Mouse (Mus musculus) adrenal gland, postnatal 10 days (tissue): ENCODE results near the gene Tedc1. TPM values are rescaled to one million over a fixed set of nuclear protein-coding genes. Genes with fewer than 3 reads are reported as not detected.
"Not testable (repeated sequence)": the region's sequence is repeated elsewhere in the genome, so short reads cannot be mapped to it uniquely, and the experiment has no call there.

Experiments used
- DNase-seq: peaks from one replicate; pipeline ENCODE4 v3.0.0; 2021; ENCODE audit warnings: mixed read lengths
- total RNA-seq, 2 experiments: library from RNA; stranded (reverse); gene quantifications; 2 replicates each; pipeline ENCODE4 v1.2.3; 2021

Tedc1 gene
- total RNA-seq, 2 experiments from 2014 or later = 3.1 to 5.4 TPM

DNA sequence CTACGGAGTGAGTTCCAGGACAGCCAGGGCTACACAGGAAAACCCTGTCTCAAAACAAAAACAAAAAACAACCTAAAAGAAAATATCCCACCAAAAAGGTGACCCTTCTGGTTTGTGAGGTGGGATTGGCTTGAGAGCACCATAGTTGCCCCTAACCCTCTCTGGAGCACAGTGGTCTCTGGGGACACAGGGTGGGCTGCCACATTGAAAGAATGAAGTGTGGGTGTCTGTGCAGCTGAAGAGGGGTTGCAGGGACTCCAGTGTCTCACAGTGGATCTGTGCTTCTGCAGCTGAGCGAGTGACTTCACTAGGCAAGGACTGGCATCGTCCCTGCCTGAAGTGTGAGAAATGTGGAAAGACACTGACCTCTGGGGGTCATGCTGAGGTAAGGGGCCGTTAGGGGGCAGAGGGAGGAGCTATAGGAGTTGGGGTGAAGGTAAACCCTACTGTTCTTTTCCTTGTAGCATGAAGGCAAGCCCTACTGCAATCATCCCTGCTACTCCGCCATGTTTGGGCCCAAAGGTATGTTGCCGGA is 3.2 kb upstream of the Tedc1 start:
- no peak for DNase-seq

DNA sequence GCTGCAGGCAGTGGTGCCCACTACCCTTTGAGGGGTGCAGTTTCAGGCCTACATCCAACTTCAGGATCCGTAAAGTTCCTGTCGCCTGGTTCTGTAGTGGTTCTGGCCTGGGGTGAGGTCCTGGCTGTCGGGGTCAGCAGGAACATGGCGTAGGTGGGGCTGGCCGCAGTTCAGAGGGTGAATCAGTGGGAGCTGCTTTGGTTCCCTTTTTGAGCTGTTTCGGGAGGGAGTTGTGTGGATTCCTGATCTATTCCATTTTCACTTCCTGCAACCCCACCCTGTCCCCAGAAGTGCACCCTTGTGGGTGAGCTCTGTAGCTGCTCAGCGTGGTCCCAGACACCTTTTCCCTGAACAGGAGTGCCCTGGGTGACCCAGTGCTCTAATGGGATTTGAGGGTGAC is 2.2 kb upstream of the Tedc1 start:
- no peak for DNase-seq

- no peak for DNase-seq
Measured at GRCm38 (mm10) chr12:113154747-113155075, 1.5 kb upstream of the Tedc1 start.

DNA sequence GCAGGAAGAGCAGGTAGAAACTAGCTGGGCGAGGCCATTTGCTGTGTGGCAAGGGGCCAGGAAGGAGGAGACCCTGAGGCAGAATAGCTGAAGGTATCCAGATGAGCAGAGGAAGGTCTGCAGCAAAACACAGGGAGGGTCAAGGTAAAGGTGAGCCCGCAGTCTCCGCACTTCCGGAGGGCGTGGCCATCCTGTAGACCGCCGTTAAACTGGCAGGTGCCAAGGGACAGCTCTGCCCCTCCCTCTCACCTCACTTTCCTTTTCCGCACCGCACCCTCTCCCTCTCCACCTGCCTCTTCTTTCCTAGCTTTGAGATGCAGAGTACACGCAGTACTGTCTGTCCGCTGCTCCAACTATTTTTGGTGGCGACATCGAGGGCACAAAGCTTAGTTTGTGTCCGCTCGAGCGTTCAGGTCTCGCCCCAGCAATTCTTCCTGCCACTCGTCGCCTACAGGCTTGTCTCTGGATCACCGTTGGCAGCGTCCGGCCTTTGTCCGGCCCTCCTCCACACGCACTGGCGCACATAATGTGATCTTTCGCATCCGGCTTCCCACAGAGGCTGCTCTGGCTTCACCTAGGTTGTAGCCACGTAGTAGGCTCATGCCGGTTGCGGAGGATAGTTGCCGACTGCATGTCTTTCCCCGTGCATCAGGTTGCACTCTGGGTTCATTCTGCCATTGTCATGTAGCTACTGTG is 997 bp upstream of the Tedc1 start:
- DNase-seq = peak; percentile 67

GRCm38 (mm10) chr12:113156540-113156929 is 314 bp downstream of the Tedc1 start:
- no peak for DNase-seq

- no peak for DNase-seq
Measured at GRCm38 (mm10) chr12:113157002-113157401, 781 bp downstream of the Tedc1 start.

- no peak for DNase-seq
Measured at GRCm38 (mm10) chr12:113157521-113157920, 1.3 kb downstream of the Tedc1 start.

DNA sequence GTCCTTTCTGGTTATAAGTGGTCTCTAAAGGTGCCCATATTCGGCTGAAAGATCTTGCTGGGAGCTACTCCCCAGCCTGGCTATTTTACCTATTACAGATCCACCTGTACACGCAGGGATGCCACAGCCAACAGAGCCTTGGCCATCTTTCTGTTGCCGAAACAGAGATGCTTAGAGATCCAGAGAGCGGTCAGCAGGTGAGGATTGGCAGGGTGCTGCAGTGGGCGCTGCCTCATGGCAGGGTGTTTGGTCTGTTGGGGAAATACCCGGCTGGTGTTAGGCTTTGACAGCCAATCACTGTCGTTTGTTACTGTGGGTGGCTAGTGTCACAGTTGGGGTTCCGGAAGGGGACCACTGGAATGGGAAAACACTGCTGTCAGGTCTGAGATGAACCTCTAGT is 1.8 kb downstream of the Tedc1 start:
- DNase-seq = no peak

GRCm38 (mm10) chr12:113163561-113164006 is 7.4 kb downstream of the Tedc1 start:
- DNase-seq = no peak

GRCm38 (mm10) chr12:113168031-113168536 is 11.9 kb downstream of the Tedc1 start:
- DNase-seq = no peak

GRCm38 (mm10) chr12:113176960-113177725 is 20.9 kb downstream of the Tedc1 start:
- no peak for DNase-seq

GRCm38 (mm10) chr12:113181020-113181419 is 24.8 kb downstream of the Tedc1 start:
- peak; percentile 21 for DNase-seq

- no peak for DNase-seq
Measured at GRCm38 (mm10) chr12:113184945-113185344, 28.7 kb downstream of the Tedc1 start.

DNA sequence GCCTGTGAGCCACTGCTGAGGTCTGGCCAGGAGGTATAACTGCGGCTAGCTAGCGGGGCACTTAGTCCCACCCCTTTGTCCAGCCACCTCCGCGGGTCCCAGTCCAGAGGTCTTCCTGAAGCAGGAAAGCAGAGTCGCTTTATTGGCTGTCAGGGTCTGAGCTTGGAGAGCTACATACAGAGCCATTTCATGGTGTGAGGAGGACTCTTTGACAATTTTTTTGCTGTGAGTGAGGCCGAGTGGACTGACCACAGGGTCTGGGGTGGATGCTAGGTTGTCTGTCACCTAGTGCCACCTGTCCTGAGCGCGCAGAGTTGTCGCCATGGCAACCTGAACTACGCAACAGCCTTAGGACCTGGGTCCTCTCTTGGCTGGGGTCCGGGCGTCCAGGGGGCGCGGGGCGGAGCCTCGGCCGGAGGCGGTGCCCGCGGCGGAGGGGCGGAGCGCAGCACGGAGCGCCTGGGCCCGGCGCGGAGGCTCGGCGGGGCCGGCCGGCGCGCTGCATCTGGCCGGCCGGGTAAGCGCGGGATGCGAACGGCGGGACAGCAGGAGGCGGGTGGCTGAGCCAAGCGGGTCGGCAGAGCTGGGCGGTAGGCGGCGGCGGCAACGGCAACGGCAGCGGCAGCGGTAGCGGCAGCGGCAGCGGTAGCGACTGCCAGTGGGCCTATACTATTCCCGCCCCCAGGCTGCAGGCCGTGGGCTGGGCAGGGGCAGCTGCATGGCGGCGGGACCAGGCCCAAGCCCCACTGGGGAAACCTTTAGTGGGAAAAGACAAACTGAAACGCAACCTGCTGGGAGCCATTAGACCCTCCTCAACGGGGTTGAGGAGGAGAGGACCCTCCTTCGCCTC is 29.4 kb downstream of the Tedc1 start, which contains the start of gene Tmem121:
Tmem121 (plus strand) TSS at position 489 of the 850 bp plus-strand sequence.
- DNase-seq = peak; percentile 41

GRCm38 (mm10) chr12:113186326-113187010 is 30.2 kb downstream of the Tedc1 start:
- no peak for DNase-seq

DNA sequence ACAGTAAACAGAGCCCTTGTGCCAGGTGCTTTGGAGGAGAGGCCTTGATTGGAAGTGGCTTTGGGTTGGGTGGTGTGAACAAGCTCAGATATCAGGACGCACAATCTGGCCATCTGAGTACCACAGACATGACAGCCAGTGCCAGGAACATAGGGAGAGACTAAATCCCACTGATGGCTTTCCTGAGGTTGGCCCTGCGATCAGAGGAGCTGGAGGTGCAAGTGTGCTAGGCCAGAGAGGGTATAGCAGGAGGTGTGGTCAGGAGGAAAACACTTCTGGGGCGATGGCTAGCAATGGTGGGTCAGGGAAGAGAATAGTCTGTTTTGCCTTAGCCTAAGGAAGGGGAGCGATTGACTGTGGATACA is 30.8 kb downstream of the Tedc1 start:
- no peak for DNase-seq

DNA sequence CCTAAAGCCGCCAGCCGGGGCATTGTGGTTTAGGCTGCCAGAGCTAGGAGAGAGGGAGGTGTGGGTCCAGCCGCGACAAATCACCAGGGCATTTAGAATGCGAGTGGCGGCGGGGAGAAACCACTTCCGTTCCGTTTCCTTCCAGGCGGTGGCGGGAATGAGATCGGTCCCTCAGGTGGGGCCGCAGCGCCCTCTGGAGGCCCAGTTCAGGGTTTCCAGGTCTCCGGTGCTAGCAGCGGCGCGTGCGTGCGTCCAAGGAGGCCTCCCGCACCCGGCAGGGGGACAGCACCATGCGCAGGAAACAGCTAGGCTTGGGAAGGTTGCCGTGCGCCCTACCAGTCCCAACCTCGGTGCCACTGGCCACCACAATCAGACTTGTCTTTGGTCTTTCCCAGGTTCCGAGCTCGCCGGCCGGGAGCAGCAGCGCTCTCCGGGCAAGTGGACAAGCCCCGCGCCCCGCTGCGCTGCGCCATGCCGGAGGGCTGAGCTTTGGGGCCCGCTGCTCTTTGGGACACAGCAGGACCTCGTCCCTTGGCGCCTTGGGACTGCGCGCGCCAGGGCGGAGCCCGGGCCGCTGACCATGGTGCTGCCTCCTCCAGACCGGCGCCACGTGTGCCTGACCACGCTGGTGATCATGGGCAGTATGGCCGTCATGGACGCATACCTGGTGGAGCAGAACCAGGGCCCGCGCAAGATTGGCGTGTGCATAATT is 31.5 kb downstream of the Tedc1 start:
- peak; percentile 90 for DNase-seq

GRCm38 (mm10) chr12:113188349-113189055 is 32.3 kb downstream of the Tedc1 start:
- DNase-seq = no peak

DNA sequence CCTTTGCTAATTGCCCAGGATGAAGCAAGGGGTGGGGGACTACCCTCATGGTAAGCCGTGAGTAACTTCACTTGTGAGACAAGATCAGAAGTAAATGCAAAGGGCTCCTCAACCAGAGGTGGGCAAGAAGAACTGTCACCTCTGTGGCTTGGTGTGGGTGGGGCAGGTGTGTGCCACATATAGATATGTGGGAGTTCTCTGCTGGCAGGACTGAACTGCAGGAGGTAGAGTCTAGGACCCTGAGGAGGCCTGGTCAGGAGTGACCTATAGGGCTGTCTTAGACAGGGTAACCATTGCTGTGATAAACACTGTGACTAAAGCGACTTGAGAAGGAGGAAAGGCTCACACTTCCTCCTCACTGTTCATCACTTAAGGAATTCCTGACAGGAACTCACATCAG is 37.2 kb downstream of the Tedc1 start:
- no peak for DNase-seq

GRCm38 (mm10) chr12:113199132-113199531 is 42.9 kb downstream of the Tedc1 start:
- DNase-seq = not testable (repeated sequence)
